Mouse (Mus musculus) cerebellum, postnatal 4 days (tissue): ENCODE data around the gene Vegfb.

ENCODE experiments used
- DNase-seq, 2 experiments: peaks; one replicate each; pipeline ENCODE4 v3.0.0; 2022; ENCODE audit warnings: low spot score in 2 of 2, mixed read lengths in 1 of 2

The Vegfb gene

DNA sequence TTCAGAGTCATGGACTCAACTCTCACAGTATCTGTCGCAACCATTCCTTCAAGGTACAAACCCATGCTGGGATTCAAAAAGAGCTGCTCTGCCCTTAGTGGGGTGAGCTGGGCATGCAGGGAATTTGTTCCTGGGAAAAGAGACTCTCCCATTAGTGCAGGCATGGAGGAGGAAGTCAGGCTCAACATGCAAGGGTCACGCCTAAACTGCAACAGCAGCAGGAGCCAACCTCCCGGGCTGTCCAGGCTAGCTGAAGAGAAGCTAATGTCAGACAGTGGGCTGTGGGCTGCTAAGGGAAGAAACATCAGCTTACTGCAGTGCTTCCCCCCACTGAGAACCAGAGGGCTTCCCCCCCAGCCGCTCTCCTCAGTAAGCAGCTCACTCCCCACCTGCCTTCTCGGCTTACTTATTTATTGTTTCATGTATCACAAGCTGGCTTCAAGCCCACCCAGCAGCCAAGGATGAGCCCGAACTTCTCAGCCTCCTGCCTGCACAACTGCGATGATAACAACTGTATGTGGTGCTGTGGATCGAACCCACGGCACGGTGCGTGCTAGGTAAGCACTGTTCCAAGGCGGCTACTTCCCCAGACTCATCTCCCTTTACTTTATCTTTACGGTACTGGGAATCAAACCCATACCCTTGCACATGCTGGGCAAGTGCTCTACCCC lies 15.1 kb downstream of the Vegfb start:
- no peak for DNase-seq

DNA sequence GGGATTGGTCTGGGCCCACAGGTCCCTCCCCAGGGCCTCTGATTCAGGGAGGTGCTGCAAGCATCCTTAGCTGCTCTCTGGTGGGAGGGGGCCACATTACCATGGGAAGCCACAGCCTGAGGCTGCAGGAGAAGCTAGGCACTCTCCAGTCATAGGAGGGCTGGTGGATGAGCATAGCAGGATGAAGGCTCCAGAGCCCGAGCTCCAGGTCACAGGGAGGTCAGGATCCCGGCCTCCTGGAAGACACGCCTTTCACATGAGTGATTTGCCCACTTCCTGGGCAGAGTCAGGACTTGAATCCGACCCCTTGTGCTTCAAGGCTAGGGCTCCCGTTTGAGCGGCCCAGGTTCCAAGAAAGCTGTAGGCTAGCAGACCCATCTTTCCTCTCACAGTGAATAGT lies 15.8 kb downstream of the Vegfb start:
- DNase-seq, result no peak

DNA sequence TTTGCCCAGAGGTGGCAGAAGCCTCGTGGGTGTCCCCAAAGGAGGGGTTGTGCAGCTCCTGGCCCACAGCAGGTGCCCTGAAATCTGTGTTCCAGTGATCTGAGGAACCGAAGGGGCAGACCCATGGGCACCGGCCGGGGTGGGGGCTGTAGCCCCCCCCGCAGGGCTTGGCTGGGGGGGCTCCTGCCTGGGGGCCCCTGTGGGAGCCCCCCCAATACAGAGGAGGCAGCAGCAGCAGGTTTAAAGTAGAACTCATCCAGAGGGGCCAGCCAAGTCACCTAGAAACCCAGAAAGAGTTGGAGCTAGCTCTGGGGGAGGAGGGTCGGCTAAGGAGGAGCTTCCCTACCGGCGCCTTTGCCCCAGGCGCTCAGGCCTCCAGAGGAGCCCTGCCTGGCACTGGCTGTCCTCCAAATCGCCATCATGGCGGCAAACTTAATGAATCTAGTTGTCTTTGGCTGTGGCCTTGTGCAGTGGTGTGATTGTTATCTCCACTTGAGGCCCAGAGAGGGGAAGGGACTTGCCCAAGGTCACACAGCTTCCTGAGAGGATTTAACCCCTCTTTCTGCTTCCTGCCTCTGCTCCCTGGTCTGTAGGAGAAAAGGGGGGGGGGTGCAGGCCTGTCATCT lies 16.9 kb downstream of the Vegfb start:
- no peak for DNase-seq

DNA sequence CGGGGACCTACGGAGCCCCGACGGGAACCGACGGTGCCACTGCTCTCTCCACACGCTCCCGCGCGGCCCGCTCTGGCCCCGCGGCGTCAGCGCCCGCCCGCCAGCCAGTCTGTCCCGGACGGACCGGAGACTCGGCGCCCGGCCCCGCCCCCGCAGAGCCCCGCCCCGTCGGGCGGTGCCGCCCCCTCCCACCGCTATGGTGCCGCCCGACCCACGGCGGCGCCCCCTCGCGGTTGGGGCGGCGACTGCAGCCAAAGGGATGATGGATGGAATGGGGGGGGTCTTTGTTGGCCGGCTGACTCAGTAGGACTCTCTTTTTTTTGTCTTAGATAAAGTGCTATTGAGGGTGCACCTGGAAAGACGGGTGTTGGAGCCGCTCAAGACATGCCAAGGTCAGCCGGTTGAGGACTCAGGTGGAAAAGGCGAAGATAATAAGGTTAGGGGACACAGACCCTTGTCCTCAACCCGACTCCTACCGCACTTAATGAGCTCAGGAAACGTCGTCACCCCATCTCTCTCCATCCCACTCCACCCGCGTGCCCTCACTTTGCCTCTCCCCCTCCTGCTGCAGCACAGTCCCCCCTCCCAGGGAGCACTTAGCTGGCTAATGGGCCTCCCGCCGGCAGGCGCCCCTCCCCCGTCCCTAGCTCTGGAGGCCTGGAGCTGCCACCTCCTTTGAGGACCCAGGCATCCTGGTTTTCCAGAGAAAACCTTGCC lies 17.6 kb downstream of the Vegfb start:
- peak in 1 of 2 experiments; percentile 63 for DNase-seq

DNA sequence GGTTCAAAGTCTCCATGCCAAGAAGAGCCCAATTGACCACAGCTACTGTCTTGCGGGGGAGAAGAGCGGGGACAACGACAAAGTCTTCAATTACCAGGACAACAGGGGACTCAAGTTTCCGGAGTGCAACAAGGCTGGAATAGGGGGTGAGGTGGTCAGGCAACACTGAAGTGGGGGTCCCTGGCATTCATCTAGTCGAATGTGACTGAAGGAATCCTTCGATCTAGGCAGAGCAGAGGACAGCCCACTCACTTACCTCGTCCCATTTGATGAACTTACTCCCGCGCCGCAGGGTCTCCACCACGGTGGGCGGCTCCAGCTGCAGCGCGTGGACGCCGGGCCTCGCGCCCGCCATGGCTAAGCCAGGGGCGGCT lies 18.2 kb downstream of the Vegfb start:
- no peak for DNase-seq

DNA sequence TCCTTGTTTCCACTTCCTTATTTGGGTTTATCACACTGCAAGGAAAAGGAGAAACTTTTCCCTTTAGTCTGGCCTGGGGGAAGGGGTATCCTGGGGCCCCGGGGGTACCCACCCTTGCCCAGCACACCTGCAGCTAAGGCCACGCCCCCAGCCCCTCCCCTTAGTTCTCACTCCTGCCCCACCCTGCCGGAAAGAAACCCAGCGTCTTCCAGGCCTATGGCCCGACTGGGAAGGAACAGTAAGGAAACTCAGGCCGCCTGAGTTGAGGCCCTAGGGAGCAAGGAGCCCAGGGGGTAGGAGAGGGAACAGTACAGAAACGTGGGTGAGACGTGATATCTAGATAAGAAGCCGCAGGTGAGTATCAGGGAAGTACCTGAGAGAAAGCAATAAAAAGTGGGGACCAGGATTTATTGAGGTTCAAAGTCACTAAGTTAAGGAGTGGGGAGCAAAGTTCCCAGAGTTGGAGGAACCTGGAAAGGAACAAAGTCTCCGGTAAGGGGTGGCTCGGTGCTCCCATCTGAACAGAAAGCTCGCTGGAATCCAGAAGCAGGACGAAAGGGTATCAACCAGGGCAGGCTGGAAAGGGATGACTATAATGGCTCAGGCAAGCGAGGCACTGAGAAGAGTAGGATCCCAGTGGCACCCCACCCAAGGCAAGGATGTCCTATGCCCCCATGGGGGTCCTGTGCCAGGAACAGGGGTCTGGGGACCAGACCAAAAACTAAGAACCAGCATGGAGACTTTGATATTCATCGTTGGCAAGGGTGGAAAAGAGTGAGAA lies 18.8 kb downstream of the Vegfb start:
- DNase-seq, result no peak

DNA sequence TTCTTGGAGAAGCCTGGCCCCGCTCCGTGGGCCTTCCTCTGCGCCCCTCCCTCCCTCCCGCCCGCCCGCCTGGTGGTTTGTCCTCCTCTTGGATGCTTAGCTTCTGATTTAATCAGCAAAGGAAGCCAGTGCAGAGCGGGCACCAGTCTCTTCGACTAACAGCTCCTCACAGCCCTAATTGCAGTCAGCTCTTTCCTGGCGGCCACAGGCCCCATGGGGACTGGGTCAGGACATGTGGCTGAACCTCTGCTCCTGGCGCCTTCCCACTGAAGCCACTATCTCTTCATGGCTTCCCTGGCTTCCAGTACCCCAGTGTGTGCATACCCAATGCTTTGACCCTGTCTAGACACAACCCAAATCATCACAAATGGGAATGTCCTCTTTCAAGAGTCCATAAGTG lies 31.0 kb downstream of the Vegfb start:
- DNase-seq, result no peak

DNA sequence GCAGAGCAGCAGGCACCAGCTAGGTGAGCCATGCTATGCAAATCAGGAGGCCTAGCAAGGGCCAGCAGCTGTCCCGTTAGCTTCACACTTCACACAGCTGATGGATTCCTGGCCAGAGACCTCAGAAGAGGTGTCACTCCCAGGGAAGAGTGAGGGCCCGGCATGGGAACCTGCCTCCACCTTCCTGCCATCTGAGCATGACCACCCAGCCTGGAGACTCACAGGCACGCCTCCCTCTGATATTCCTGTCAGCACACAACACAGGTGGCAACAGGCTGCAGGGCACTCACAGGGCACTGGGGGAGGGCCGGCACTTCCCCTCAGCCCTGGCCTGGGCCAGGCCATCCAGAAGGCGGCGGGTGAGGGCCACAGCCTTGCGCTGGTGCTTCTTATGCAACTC lies 32.0 kb downstream of the Vegfb start:
- no peak for DNase-seq

DNA sequence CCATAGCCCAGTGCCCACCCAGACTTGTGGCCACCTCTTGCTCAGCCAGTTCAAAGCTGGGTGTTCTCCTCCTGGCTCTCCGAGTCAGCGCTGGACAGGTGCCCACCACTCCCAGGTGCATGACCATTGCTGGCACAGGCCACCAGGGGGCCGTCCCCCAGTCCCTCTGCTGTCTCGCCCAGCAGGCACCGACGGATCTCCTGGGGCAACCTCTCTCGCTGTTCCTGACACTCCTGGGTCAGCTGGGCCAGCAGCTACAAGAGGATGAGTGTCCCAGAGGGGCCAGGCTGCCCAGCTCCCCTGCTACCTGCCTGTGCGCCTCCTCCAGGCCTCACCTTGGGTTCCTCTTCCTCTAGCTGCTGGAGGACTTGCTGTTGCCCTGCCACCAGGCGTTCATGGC lies 33.4 kb downstream of the Vegfb start:
- DNase-seq, result no peak

DNA sequence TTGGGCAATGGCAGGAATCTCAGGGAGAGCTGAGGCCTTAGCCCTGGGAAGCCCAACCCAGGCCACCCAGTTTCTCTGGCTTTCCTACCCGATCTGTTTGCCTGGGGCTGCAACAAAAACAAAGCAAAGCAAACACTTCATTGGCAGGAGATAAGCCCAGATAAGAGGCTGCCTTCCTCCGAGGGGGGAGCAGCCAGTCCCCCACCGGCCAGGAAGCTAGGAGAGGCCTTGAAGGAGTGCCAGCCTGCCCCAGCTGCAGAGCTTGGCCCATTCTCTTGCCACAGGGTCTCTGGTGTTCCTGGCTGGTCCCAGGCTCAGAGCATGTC lies 34.8 kb downstream of the Vegfb start:
- no peak for DNase-seq

DNA sequence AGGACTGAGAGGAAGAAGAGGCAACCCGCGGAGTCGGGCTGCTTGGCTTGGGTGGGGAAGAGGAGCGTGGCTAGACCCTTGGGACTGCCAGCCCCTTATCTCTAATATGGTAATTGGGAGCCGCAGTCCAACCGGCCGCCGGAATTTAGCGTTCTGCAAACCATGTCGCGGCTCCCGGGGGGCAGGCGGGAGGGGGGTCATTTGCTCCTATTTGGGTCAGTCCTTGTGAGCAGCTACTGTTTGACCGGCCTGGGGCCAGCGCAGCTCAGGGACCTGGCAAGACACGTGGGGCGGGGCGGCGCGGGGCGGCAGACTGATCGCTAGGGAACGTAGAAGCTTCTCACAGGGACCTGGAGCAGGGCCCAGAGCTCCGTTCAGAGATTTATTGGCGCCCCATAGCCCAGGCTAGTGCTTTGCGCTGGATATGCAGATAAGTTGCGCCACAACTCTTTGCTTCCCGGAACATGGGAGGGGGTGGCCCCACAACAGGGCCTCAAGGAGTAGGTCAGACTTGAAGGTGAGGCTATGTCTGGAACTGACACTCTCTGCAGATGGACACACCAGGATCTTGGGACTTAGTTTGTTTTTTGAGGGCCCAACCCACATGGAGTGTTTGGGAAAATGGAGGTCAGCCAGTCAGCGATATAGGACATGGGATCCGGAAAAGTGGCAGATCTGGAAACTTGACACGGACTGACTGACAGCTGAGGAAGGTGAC lies 35.3 kb downstream of the Vegfb start:
- peak in 1 of 2 experiments; percentile 60 for DNase-seq

DNA sequence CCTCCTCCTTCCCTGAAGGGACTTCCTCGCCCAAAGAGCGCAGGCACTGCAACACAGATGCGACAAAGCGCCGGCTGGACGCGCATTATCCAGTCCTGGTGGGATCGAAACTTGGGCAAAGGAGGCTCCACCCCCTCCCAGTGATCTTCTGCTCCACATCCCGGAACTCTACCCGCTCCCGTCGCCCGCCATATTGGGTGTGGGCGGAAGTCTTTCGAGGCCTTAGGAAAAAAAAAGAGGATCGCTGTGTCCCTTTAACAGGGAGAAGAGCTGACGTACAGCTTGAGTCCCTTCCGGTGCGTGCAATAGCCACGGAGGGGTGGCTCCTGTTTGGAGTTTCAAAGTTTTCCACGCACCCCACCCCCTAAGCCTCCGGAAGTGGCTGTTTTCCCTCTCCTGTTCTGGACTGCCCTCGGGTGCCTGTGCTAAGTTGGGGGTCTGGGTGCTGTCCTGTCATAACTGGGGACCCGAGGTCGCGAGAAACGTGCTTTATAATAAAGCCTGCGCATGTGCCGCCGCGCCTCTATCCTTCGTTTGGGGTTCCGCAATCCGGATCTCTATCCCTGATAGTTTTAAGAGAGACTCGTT lies 36.0 kb downstream of the Vegfb start:
- DNase-seq, result peak; percentile 68 to 84

DNA sequence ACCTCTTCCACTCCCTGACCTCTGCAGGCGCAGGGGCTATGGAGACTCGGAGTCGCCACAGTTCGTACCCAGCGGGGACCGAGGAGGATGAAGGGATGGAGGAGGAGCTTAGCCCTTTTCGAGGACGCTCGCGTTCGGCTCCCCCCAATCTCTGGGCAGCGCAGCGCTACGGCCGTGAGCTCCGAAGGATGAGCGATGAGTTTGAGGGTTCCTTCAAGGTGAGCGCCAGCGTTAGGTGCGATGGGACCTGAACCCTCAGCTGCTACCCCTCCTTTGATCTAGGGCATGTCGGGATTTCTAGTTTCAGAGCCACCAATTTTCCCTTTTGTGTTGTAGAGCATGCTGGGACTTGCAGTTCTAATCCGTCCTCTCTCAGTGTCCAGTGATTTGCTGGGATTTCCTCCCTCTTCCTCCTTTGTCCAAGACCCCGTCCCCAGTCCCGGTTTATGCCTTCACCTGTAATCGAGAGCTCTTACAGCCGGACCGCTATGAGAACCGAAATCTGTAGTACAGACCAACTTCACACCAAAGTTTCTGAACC lies 36.8 kb downstream of the Vegfb start:
- peak in 1 of 2 experiments; percentile 49 for DNase-seq

DNA sequence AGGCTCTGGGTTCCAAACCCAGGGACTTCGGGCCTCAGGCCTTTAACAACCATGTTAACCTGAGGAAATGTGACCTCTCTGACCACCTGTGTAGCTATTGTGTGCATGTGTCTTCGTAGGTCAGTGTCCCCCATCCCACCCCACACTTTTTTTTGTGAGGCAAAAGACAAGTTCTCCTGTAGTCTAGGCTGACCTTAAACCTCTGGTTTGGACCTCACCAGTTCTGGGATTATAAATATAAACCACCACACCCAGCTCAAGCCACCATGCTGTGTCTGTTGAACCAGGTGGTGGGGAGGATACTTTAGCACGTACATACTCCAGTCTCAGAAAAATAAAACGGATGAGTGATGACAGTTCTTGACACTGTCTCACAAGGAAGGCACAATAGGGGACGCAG lies 37.5 kb downstream of the Vegfb start:
- no peak for DNase-seq

DNA sequence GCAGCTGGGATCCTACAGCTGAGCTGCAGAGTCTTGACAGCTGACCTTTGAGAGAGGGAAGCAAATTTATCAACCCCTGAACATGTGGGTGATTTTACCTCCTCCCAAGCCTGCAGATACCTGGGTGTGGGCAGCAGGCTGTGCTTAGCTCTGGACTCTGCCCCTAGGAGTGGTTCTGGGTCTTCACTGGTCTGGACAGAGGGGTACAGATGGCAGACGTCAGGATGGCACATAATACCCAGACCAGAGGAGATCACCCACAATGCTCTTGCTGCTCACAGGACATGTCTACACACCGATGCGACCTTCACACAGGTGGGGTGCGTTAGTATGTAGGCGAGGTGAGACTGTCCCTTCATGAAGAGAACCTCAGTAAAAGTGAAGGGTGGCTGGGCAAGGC lies 37.9 kb downstream of the Vegfb start:
- DNase-seq, result no peak

DNA sequence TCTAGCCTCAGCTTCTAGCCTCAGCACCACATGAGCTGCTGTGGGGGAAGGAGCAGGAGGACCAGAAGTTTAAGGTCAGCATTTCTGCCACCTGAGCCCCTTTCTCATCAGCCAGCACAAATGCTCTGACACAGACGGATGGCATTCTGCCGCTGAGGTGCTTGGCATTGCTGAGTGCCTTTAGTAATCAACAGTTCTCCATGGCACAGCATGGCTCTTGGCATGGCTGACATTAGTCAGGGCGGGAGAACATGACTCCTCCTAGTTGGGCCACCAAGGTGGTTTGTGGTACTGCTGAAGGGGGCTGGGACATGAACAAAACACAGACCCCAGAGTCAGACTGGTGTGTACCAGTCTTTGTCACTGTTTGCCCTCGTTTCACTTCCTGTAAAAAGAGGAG lies 39.3 kb downstream of the Vegfb start:
- no peak for DNase-seq

DNA sequence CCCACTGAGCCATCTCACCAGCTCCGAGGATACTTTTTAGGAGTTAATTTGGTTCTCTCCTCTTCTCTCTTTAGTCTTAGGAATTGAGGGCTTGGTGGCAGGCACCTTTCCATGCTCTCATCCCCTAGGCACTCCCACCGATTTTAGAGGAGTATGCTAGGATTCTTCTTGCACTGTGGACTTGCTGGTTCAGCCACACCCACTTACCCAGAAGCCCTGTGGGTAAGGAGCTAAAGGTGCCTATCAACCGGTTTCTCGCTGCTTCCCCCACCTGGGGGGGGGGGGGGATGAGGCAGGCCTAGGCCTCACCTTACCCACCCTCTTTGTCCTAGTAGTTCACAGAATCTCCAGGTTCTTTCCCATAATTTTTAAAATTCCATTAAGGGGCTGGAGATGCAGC lies 39.7 kb downstream of the Vegfb start:
- DNase-seq, result no peak

DNA sequence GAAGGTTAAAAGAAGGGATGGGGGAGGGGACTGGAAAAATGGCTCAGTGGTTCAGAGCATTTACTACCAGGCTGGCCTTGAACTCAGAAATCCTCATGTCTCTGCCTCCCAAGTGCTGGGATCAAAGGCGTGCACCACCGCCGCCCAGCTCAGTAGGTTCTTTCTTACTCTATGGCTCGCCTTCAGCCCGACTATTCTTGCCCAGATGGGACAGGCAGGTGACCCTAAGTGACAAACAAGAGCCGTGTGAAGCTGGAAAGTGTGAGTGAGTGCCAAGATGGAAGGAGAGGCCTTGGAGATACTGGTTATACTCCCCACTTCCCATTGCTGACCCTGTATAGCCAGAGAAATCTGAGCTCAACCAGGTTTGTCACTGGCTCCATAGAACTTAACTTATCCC lies 43.7 kb downstream of the Vegfb start:
- DNase-seq, result no peak

DNA sequence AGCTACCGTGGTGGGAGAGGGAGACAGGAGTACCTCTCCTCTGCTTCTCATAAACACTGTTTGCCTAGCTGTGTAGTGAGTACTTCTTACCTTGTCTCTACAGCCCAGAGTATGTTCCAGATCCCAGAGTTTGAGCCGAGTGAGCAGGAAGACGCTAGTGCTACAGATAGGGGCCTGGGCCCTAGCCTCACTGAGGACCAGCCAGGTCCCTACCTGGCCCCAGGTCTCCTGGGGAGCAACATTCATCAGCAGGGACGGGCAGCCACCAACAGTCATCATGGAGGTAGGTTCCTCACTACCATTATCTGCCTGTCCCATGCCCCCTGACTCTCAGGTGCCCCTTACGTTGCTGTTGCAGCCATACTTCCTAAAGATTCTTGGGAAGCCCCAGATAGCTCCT lies 44.7 kb downstream of the Vegfb start:
- DNase-seq, result no peak

DNA sequence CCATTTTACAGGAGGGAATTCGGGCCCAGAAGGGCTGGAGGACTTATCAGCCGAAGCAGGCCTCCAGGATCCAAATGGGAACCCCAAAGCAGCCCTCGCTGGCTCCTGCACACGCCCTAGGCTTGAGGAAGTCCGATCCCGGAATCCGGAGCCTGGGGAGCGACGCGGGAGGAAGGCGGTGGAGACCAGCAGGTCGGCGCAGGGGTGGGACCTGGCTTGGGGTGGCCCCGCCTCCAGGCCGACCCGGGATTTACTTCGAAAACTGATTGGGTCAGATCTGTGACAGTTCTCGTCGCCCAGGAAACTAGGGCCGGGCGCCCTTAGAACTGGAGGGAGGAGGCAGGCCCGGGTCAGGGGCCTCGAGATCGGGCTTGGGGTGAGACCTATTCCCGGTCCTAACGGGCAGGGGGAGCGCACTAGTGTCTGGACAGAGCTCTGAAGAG lies 45.2 kb downstream of the Vegfb start, which contains the start of gene Gpr137:
Gpr137 (minus strand) TSS at position 232 of the 443 bp plus-strand sequence.
- peak; percentile 75 to 87 for DNase-seq
